Mouse (Mus musculus) right cerebral cortex, adult 2 months (tissue): ENCODE measurements around the gene Gm29776.

Experiments used
- DNase-seq, 2 experiments: peaks; one replicate each; pipeline ENCODE4 v3.0.0; 2021 to 2022; ENCODE audit warnings: low spot score in 2 of 2

The Gm29776 gene

GRCm38 (mm10) chr14:54650621-54651454 lies 47.8 kb downstream of the Gm29776 start:
- DNase-seq: peak; percentile 87 to 91

GRCm38 (mm10) chr14:54647900-54648299 lies 50.7 kb downstream of the Gm29776 start:
- DNase-seq: no peak

- no peak for DNase-seq
These were observed 51.6 kb downstream of the Gm29776 start for GRCm38 (mm10) chr14:54646898-54647636.

- DNase-seq: no peak
These were observed 52.2 kb downstream of the Gm29776 start for GRCm38 (mm10) chr14:54646455-54646854.

GRCm38 (mm10) chr14:54644294-54644693 lies 54.3 kb downstream of the Gm29776 start:
- DNase-seq: no peak

- no peak for DNase-seq
These were observed 55.6 kb downstream of the Gm29776 start for GRCm38 (mm10) chr14:54643011-54643410.
